Mouse (Mus musculus): Measurements from ENCODE around the gene Cenpm. TPM values are rescaled to one million over a fixed set of nuclear protein-coding genes. Genes with fewer than 3 reads are reported as not detected.

The Cenpm gene
- polyA plus RNA-seq, 1 experiment from 2014 or later = 27.8 TPM

GRCm38 (mm10) chr15:82280638-82281037 lies 36.1 kb upstream of the Cenpm start:
- no peak overlapping the region for H3K27ac ChIP-seq (ENCODE audit: low read depth)

GRCm38 (mm10) chr15:82277591-82277990 lies 33.0 kb upstream of the Cenpm start:
- Histone ChIP-seq H3K27ac (ENCODE audit: low read depth) (no peak overlapping the region), H3K27me3 (ENCODE audit: insufficient read depth, low read length) (peaks cover 42% of the 10 kb centered on the region), H3K4me2 (ENCODE audit: low read depth, low read length) (no peak overlapping the region), H3K36me3 (replicated peaks; ENCODE audit: insufficient read depth, low read length) (no peaks in the 10 kb centered on the region), H3K4me1 (ENCODE audit: insufficient read depth) (peaks cover 8% of the 10 kb centered on the region), H3K9me3 (ENCODE audit: low read length) (no peaks in the 10 kb centered on the region), H3K9ac (replicated peaks) (no peak overlapping the region), H3K4me3 (ENCODE audit: low read depth, low read length) (no peak overlapping the region)
- no peak for TF ChIP-seq EP300 (IDR thresholded peaks at IDR 0.05; ENCODE audit: low read depth)
- TF ChIP-seq CTCF (IDR thresholded peaks at IDR 0.05; ENCODE audit: low read depth) = no peak
- DNase-seq = no peak
- 38% methylated on average over 5 of the region's 5 CpGs for WGBS (ENCODE audit: insufficient replicate concordance)
- no peak for ATAC-seq

More at GRCm38 (mm10) chr15:82280638-82281037, 36.1 kb upstream of the Cenpm start:
- Histone ChIP-seq H3K4me2 (ENCODE audit: low read depth, low read length) (no peak overlapping the region), H3K27me3 (ENCODE audit: insufficient read depth, low read length) (peaks cover 21% of the 10 kb centered on the region), H3K4me3 (ENCODE audit: low read depth, low read length) (no peak overlapping the region), H3K9me3 (ENCODE audit: low read length) (no peaks in the 10 kb centered on the region), H3K9ac (replicated peaks) (no peak overlapping the region), H3K36me3 (replicated peaks; ENCODE audit: insufficient read depth, low read length) (no peaks in the 10 kb centered on the region), H3K4me1 (ENCODE audit: insufficient read depth) (no peaks in the 10 kb centered on the region; the same call in 1 of the 2 replicates)
- ATAC-seq (no peak), DNase-seq (no peak)
- 73% methylated on average over 4 of the region's 4 CpGs for WGBS (ENCODE audit: insufficient replicate concordance)
- TF ChIP-seq CTCF (IDR thresholded peaks at IDR 0.05; ENCODE audit: low read depth) (no peak), EP300 (IDR thresholded peaks at IDR 0.05; ENCODE audit: low read depth) (no peak)

- Histone ChIP-seq H3K27me3 (ENCODE audit: insufficient read depth, low read length) (peaks cover 47% of the 10 kb centered on the region), H3K9ac (replicated peaks) (no peak overlapping the region), H3K4me2 (ENCODE audit: low read depth, low read length) (peak overlapping the region; percentile 65), H3K4me1 (ENCODE audit: insufficient read depth) (peaks cover 8% of the 10 kb centered on the region), H3K4me3 (ENCODE audit: low read depth, low read length) (peak overlapping the region; percentile 41), H3K36me3 (replicated peaks; ENCODE audit: insufficient read depth, low read length) (no peaks in the 10 kb centered on the region), H3K27ac (ENCODE audit: low read depth) (no peak overlapping the region), H3K9me3 (ENCODE audit: low read length) (no peaks in the 10 kb centered on the region)
- 1% methylated on average over 77 of the region's 86 CpGs for WGBS (ENCODE audit: insufficient replicate concordance)
- TF ChIP-seq CTCF (IDR thresholded peaks at IDR 0.05; ENCODE audit: low read depth) = no peak
- no peak for TF ChIP-seq EP300 (IDR thresholded peaks at IDR 0.05; ENCODE audit: low read depth)
- ATAC-seq = no peak
- DNase-seq = no peak
Measured at GRCm38 (mm10) chr15:82274927-82275901, 30.7 kb upstream of the Cenpm start.

GRCm38 (mm10) chr15:82274593-82274926 lies 30.0 kb upstream of the Cenpm start, which contains the start of gene Sept3:
Gene Sept3 (plus strand): TSS chr15:82274893.
- Histone ChIP-seq H3K4me1 (ENCODE audit: insufficient read depth) (peaks cover 8% of the 10 kb centered on the region), H3K36me3 (replicated peaks; ENCODE audit: insufficient read depth, low read length) (no peaks in the 10 kb centered on the region), H3K9me3 (ENCODE audit: low read length) (no peaks in the 10 kb centered on the region), H3K27me3 (ENCODE audit: insufficient read depth, low read length) (peaks cover 47% of the 10 kb centered on the region), H3K4me3 (ENCODE audit: low read depth, low read length) (peak within 1 kb of the TSS; percentile 41), H3K27ac (ENCODE audit: low read depth) (no peak within 1 kb of the TSS), H3K4me2 (ENCODE audit: low read depth, low read length) (peak within 1 kb of the TSS; percentile 65), H3K9ac (replicated peaks) (no peak within 1 kb of the TSS)
- no peak for TF ChIP-seq CTCF (IDR thresholded peaks at IDR 0.05; ENCODE audit: low read depth)
- TF ChIP-seq EP300 (IDR thresholded peaks at IDR 0.05; ENCODE audit: low read depth) = no peak
- no peak for ATAC-seq
- 27% methylated on average over 6 of the region's 6 CpGs for WGBS (ENCODE audit: insufficient replicate concordance)
- no peak for DNase-seq

GRCm38 (mm10) chr15:82272295-82272694 lies 27.7 kb upstream of the Cenpm start:
- Histone ChIP-seq H3K4me2 (ENCODE audit: low read depth, low read length) (no peak overlapping the region), H3K4me1 (ENCODE audit: insufficient read depth) (peaks cover 8% of the 10 kb centered on the region), H3K9me3 (ENCODE audit: low read length) (no peaks in the 10 kb centered on the region), H3K9ac (replicated peaks) (no peak overlapping the region), H3K27ac (ENCODE audit: low read depth) (no peak overlapping the region), H3K4me3 (ENCODE audit: low read depth, low read length) (no peak overlapping the region), H3K36me3 (replicated peaks; ENCODE audit: insufficient read depth, low read length) (no peaks in the 10 kb centered on the region), H3K27me3 (ENCODE audit: insufficient read depth, low read length) (peaks cover 43% of the 10 kb centered on the region)
- TF ChIP-seq CTCF (IDR thresholded peaks at IDR 0.05; ENCODE audit: low read depth) (no peak), EP300 (IDR thresholded peaks at IDR 0.05; ENCODE audit: low read depth) (no peak)
- DNase-seq = no peak
- 68% methylated on average over 6 of the region's 6 CpGs for WGBS (ENCODE audit: insufficient replicate concordance)
- ATAC-seq = no peak

- WGBS (ENCODE audit: insufficient replicate concordance) = 6% methylated on average over 5 of the region's 5 CpGs
- peak; percentile 76 for ATAC-seq
- Histone ChIP-seq H3K4me2 (ENCODE audit: low read depth, low read length) (no peak overlapping the region), H3K27ac (ENCODE audit: low read depth) (no peak overlapping the region), H3K36me3 (replicated peaks; ENCODE audit: insufficient read depth, low read length) (no peaks in the 10 kb centered on the region), H3K9me3 (ENCODE audit: low read length) (no peaks in the 10 kb centered on the region), H3K27me3 (ENCODE audit: insufficient read depth, low read length) (peaks cover 32% of the 10 kb centered on the region), H3K4me3 (ENCODE audit: low read depth, low read length) (no peak overlapping the region), H3K9ac (replicated peaks) (no peak overlapping the region), H3K4me1 (ENCODE audit: insufficient read depth) (peaks cover 8% of the 10 kb centered on the region)
- DNase-seq = peak; percentile 84
- peak; percentile 96 for TF ChIP-seq CTCF (IDR thresholded peaks at IDR 0.05; ENCODE audit: low read depth)
- TF ChIP-seq EP300 (IDR thresholded peaks at IDR 0.05; ENCODE audit: low read depth) = no peak
Measured at GRCm38 (mm10) chr15:82271201-82271600, 26.7 kb upstream of the Cenpm start.

Measured in liver, postnatal 0 days (tissue).